Mouse (Mus musculus) stomach, postnatal 0 days (tissue): ENCODE data around the gene Edar.

Experiments
- CTCF ChIP-seq: IDR thresholded peaks from 2 replicates; pipeline ENCODE4 v1.5.1; 2016; ENCODE audit warnings: antibody characterized with exemption, low read depth, mild to moderate bottlenecking, moderate library complexity
- EP300 ChIP-seq: optimal IDR thresholded peaks from 2 replicates; pipeline ENCODE3; 2016; ENCODE audit warnings: antibody characterized with exemption

DNA sequence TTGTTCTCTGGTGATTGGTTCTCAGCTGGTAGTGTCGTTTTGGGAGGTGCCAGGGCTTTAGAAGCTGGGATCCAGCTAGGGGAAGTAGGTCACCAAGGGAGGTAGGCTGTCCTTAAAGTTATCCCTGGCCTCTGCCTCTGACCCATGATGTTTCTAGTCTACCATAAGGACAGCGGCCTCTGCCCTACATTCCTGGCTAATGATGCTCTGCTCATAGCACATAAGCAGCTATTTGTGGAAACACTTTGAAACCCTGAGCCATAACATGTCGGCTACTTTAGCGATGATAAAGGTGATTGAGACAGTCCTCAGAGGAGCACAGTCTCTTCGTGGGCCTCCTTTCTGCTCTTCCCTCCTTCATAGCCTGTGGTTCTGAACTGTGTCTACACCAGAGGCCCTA lies 79.6 kb downstream of the Edar start:
- TF ChIP-seq CTCF: no peak
- no peak for TF ChIP-seq EP300
